Mouse (Mus musculus): ENCODE measurements around the gene Usp3.

The Usp3 gene

GRCm38 (mm10) chr9:66571986-66572700, 20.8 kb downstream of the Usp3 start:
- no peak for DNase-seq (ENCODE audit: low spot score in 2 of 2)

GRCm38 (mm10) chr9:66562215-66562614, 30.7 kb downstream of the Usp3 start:
- no peak for DNase-seq (ENCODE audit: low spot score in 2 of 2)

DNA sequence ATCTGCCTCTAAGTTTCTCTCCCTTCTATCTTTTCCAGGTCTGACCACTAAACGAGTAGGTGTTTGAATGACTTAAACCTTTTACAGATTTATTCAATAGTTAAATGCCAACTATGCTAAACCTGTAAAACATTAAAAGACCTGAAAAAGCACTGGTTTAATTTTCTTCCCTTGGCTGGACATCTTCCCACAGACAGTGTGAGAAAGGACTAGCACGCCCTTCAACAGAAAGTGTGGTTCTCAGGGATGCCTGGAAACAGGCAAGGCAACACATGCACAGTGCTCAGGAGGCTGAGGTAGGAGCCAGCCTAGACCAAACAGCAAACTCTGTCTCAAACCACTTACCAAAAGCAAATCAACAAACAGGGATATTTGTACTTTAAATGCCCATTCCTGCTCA, 31.4 kb downstream of the Usp3 start:
- no peak for DNase-seq (ENCODE audit: low spot score in 2 of 2)

GRCm38 (mm10) chr9:66560728-66561127, 32.2 kb downstream of the Usp3 start:
- DNase-seq (ENCODE audit: low spot score in 2 of 2), result no peak

DNA sequence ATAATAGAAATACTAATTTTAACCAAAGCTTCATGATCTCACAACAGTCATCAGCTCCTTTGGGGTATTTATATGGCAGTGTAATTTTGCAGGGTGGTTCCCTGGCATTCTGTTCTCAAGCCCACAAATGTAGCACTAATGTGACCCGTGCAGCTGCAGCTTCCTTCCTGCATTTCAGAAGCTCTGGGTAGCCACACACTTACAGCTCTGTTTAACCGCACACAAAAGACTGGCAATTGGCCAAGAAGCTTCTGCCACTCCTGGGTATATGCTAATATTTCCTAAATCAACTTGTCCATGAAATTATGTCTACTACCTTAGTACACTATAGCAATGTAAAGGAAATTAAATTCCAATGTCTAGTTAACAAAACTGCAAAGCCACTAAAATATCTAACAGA, 32.6 kb downstream of the Usp3 start:
- DNase-seq (ENCODE audit: low spot score in 2 of 2), result peak; percentile 12 to 16

GRCm38 (mm10) chr9:66558971-66559370, 34.0 kb downstream of the Usp3 start:
- DNase-seq (ENCODE audit: low spot score in 2 of 2), result no peak

GRCm38 (mm10) chr9:66542785-66543184, 50.2 kb downstream of the Usp3 start:
- no peak for DNase-seq (ENCODE audit: low spot score in 2 of 2)

DNA sequence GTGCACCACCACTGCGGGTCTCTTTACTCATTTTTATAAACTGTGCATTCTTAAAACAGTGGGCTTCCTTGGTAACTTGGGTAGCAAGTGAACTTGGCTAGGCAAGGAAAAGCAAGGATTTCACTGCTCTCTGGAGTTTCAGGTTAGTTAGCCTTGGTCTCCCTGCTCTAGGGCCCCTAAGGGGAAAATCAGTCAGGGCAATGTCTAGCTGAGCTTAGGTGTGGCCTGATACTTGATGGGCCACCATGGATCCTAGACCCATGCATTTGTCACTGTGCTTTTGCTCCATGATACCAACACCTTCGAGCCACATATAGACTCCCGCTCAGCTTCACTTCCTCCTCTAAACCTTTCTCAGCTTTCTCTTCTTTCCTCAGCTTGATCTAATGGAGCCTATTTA, 71.3 kb downstream of the Usp3 start:
- no peak for DNase-seq (ENCODE audit: low spot score in 2 of 2)

GRCm38 (mm10) chr9:66520299-66520698, 72.6 kb downstream of the Usp3 start:
- no peak for DNase-seq (ENCODE audit: low spot score in 2 of 2)

- DNase-seq (ENCODE audit: low spot score in 2 of 2), result no peak
Measured at GRCm38 (mm10) chr9:66518901-66519300, 74.0 kb downstream of the Usp3 start.

DNA sequence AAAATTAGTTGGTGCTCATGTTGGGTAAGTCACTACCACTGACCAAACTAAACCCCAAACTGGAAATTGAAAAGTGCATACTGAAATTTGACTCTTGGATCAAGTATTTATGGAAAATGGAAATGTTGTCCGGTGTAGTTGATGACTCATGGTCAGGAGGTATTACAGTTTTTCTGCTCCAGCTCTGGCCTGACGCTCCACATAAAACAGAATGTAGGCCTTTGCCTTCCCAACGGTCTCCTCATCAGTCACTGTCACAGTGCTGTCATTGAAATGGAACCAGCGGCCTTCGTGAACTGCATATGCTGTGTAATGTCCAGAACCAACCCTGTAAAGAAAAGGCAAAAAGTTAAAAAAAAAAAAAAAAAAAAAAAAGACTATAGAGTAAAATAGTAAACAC, 74.7 kb downstream of the Usp3 start:
- DNase-seq (ENCODE audit: low spot score in 2 of 2), result no peak

- DNase-seq (ENCODE audit: low spot score in 2 of 2), result no peak
Measured at GRCm38 (mm10) chr9:66517746-66518145, 75.2 kb downstream of the Usp3 start.

- no peak for DNase-seq (ENCODE audit: low spot score in 2 of 2)
Measured at GRCm38 (mm10) chr9:66516296-66516940, 76.5 kb downstream of the Usp3 start.

DNA sequence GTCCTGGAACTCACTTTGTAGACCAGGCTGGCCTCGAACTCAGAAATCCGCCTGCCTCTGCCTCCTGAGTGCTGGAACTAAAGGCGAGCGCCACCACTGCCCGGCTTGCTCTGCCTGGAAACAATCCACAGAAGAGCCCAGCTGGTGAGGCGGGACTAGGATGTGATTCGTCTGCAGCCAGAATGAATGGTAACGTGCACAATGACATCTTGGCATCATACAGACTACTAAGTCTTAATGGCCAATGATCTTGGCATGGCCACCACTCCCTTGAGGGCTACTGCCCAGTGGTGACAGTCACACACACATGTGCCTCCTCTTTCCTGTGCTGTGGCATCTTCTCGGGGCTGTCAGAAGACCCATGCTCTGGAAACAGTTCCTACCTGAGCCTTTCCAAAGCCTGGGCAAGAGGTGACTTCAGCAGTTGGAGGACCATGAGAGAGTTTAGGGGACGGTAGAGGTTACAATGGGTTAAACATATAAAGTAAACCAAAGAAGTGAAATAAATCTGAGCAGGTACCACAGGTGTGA, 77.2 kb downstream of the Usp3 start:
- no peak for DNase-seq (ENCODE audit: low spot score in 2 of 2)

DNA sequence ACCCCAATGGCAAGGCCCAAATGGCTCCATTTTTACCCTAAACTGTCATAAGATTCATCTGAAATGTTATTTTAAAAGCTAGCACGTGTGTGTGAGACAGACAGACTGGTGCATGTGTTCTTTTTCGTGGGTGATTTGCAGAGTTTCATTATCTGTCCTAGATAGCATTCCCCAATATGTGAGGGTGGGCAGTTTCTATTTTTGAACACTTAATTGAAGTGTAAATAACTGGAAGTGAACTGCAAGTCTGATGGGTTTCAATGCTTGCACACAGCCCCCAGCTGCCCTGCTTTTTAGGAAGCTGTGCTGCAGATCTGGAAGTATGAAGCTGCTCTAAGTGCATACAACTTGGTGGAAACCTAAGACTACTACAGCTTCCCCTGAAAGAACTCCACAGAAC, 77.8 kb downstream of the Usp3 start:
- DNase-seq (ENCODE audit: low spot score in 2 of 2), result no peak

DNA sequence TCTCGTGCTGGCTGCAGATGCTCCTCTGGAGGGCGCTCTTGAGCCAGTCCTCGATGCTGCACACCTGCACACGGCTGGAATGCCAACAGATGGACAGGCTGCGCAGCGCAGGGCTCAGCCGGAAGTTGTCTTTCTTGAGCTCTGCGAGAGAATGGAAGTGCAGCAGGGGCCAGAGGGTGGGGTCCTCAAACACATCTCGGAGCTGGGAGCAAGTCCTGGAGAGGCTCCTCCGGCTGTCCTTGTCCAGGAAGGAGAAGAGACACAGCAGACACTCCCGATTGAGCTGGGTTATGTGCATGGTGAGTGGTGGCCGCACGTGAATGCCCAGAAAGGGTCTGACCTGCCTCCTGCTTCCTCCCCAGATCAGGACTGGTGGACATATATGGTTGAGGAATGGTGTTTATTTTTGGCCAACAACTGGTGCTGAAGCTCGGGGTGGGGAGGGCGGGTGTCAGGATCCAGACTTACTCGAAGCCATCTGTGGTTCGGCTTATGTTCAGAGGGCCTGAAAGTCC, 78.6 kb downstream of the Usp3 start, which contains the start of gene Fbxl22:
Gene Fbxl22 (minus strand): TSS at position 338 of the 515 bp plus-strand sequence.
- DNase-seq (ENCODE audit: low spot score in 2 of 2), result peak in 1 of 2 experiments; percentile 60

DNA sequence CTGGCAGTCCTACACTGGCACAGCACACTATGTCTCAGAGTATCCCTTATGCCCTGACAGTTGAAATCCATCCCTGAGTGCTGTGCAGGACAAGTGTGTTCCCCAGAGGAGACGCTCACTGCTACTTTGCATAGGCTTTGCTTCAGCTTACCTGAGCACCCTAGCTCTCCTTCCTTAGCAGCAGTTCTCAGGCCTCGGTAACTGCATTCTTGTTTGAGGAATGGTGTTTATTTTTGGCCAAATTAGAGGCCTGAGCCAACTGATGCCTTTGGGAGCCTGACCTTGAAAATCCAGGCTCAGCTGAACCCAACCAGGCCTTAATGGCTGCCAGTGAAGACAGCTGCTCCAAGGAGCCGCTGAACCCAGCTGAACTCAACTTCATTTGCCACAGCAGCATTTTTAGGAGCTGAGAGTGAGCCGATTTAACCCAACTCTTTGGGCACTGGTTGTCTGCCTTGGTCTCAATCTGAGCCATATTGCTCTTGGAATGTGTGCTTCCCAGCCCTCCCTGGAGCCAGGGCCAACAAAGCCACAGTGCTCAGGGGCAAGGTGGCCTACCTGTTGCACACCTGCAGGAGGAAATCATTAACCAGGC, 79.2 kb downstream of the Usp3 start:
- DNase-seq (ENCODE audit: low spot score in 2 of 2), result peak in 1 of 2 experiments; percentile 42

GRCm38 (mm10) chr9:66513150-66513549, 79.8 kb downstream of the Usp3 start:
- peak in 1 of 2 experiments; percentile 36 for DNase-seq (ENCODE audit: low spot score in 2 of 2)

- DNase-seq (ENCODE audit: low spot score in 2 of 2), result peak; percentile 86 to 91
Measured at GRCm38 (mm10) chr9:66512351-66512671, 80.6 kb downstream of the Usp3 start.

DNA sequence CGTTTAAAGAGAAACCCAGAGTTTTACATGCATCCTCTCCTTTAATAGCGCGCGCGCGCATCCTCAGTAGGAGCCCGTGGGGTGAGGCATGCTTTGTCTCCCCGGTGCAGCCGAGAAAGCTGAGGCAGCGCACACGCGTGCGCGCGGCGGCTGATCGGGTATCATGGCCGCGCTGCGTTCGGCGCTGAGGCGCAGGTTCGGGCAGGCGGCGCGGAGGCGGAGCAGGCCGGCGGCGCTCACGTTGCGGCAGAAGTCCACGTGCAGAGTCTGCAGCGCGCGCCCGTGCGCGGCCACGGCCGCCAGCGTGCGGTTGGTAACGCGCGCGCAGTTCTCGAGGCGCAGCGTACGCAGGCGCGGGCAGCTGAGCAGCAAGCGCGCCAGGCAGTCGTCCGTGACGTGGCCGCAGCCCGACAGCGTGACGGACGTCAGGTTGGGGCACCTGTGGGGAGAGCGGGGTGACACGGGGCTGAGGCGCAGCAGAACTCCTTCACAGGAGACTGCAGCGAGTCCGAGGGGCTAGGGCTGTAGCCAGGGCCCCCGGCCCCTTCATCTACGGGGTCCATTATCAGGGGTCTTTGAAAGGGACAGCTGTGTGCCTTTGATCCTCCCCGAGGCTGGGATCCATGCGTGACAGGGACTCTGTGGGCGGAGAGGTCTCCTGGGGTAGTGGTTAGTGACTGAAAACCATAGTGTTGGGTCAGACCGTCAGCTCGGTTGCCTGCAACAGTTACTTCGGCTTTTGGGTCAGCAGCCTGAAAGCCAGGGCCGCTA, 81.2 kb downstream of the Usp3 start:
- DNase-seq (ENCODE audit: low spot score in 2 of 2), result peak; percentile 93 to 95

- no peak for DNase-seq (ENCODE audit: low spot score in 2 of 2)
Measured at GRCm38 (mm10) chr9:66510944-66511343, 82.0 kb downstream of the Usp3 start.

DNA sequence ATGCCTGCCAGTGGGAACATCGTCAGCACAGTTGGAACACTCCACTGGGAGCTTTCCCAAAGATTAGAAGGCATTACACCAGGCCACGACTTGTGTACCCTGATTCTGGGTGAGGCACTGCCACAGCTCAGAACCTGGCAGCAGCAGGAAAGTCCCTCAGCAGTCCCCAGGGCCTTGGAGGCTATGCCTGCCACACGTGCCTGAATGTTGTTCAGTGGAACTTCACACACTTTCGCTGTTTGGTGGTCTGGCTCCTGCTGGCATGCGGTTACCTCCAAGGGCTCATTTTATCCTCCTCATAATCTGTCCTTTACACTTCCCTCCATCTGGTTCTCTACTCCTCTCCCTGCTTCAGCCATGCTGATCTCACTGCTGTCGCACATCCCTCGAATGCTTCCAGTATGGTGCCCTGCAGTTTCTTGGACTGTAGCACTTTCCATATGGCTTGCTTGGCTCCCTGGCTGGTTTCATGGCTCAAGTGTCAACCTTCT, 82.5 kb downstream of the Usp3 start:
- peak in 1 of 2 experiments; percentile 29 for DNase-seq (ENCODE audit: low spot score in 2 of 2)

Data from heart, adult 9 months (tissue).